Mouse (Mus musculus) neural tube, embryonic 15.5 days (tissue): ENCODE measurements around the gene Jph4. TPM values are rescaled to one million over a fixed set of nuclear protein-coding genes. Genes with fewer than 3 reads are reported as not detected.

ENCODE experiments used
- ATAC-seq: fragments of 200-750 bp; cut with Nextera tagmentation; 2 replicates; pipeline ENCODE4 v1.8.0; 2017; ENCODE audit warnings: mild to moderate bottlenecking, moderate TSS enrichment, moderate library complexity; ENCODE audit not compliant: low FRiP score
- H3K27ac ChIP-seq: fragments of 300-500 bp; sonication (generic); replicated peaks from 2 replicates; pipeline ENCODE4 v1.5.1; 2015; ENCODE audit warnings: mild to moderate bottlenecking, inconsistent platforms
- H3K27me3 ChIP-seq: fragments of 300-500 bp; sonication (generic); replicated peaks from 2 replicates; pipeline ENCODE4 v1.6.1; 2015; ENCODE audit warnings: inconsistent platforms
- H3K36me3 ChIP-seq: fragments of 300-500 bp; sonication (generic); 2 replicates; pipeline ENCODE4 v1.6.1; 2015; ENCODE audit warnings: inconsistent platforms
- H3K4me1 ChIP-seq: fragments of 300-500 bp; sonication (generic); 2 replicates; pipeline ENCODE4 v1.6.1; 2015; ENCODE audit warnings: inconsistent platforms
- H3K4me2 ChIP-seq: fragments of 300-500 bp; sonication (generic); 2 replicates; pipeline ENCODE4 v1.6.1; 2015; ENCODE audit warnings: inconsistent platforms, mild to moderate bottlenecking, moderate library complexity
- H3K4me3 ChIP-seq: fragments of 300-500 bp; sonication (generic); replicated peaks from 2 replicates; pipeline ENCODE4 v1.5.1; 2015; ENCODE audit warnings: mild to moderate bottlenecking, inconsistent platforms
- H3K9ac ChIP-seq: fragments of 300-500 bp; sonication (generic); replicated peaks from 2 replicates; pipeline ENCODE4 v1.6.1; 2015; ENCODE audit warnings: mild to moderate bottlenecking, inconsistent platforms
- H3K9me3 ChIP-seq: fragments of 300-500 bp; sonication (generic); replicated peaks from 2 replicates; pipeline ENCODE4 v1.6.1; 2016; ENCODE audit warnings: inconsistent platforms
- WGBS: fragments of 180-500 bp; shearing (Covaris S2); methylation state at CpG from one replicate; pipeline ENCODE4 v1.1.7; 2015; ENCODE audit warnings: mixed read lengths; 5-methylcytosine and 5-hydroxymethylcytosine counted together
- polyA plus RNA-seq: library from polyadenylated mRNA; unstranded; fragments of >200 nt; fragmentation: Nextera tagmentation; extraction: Ambion mirVana; gene quantifications from 2 replicates; pipeline ENCODE4 v1.2.1, GENCODE M21; 2015

Jph4 gene
- polyA plus RNA-seq, 1 experiment from 2014 or later, result 37.0 TPM

GRCm38 (mm10) chr14:55105386-55105785, 11.3 kb downstream of the Jph4 start:
- Histone ChIP-seq H3K4me1 (peaks cover 51% of the 10 kb centered on the region), H3K9me3 (no peaks in the 10 kb centered on the region), H3K4me3 (peak overlapping the region; percentile 47), H3K36me3 (no peaks in the 10 kb centered on the region; the same call in 1 of the 2 replicates), H3K27ac (peak overlapping the region; percentile 85), H3K9ac (peak overlapping the region; percentile 78), H3K4me2 (peak overlapping the region; percentile 96), H3K27me3 (no peaks in the 10 kb centered on the region)
- WGBS, result 5% methylated on average over 7 of the region's 7 CpGs
- ATAC-seq, result no peak; the same call in 1 of the 2 replicates

- peaks cover under 1% of the 10 kb centered on the region; the same call in 1 of the 2 replicates for H3K36me3 ChIP-seq
- H3K4me3 ChIP-seq, result no peak overlapping the region
- H3K9ac ChIP-seq, result 0 out of 2 replicates have a peak overlapping the region, but pooled peaks have one; percentile 14
- 88% methylated on average over 18 of the region's 18 CpGs for WGBS
- peaks cover 41% of the 10 kb centered on the region for H3K4me1 ChIP-seq
- no peaks in the 10 kb centered on the region for H3K27me3 ChIP-seq
- no peak for ATAC-seq
- no peak overlapping the region for H3K27ac ChIP-seq
- no peak overlapping the region for H3K4me2 ChIP-seq
- H3K9me3 ChIP-seq, result no peaks in the 10 kb centered on the region
Observed at GRCm38 (mm10) chr14:55104365-55104764, 12.4 kb downstream of the Jph4 start.

- Histone ChIP-seq H3K27ac (no peak overlapping the region), H3K27me3 (no peaks in the 10 kb centered on the region), H3K4me2 (no peak overlapping the region), H3K4me3 (no peak overlapping the region), H3K4me1 (peaks cover 34% of the 10 kb centered on the region), H3K36me3 (peaks cover 13% of the 10 kb centered on the region; the same call in 1 of the 2 replicates), H3K9me3 (no peaks in the 10 kb centered on the region), H3K9ac (0 out of 2 replicates have a peak overlapping the region, but pooled peaks have one; percentile 3)
- WGBS, result 85% methylated on average over 15 of the region's 15 CpGs
- no peak for ATAC-seq
Observed at GRCm38 (mm10) chr14:55102253-55102785, 14.4 kb downstream of the Jph4 start.

GRCm38 (mm10) chr14:55101592-55101991, 15.1 kb downstream of the Jph4 start:
- 42% methylated on average over 4 of the region's 4 CpGs for WGBS
- Histone ChIP-seq H3K27ac (no peak overlapping the region), H3K36me3 (peaks cover 13% of the 10 kb centered on the region; the same call in 1 of the 2 replicates), H3K4me3 (no peak overlapping the region), H3K27me3 (no peaks in the 10 kb centered on the region), H3K4me2 (no peak overlapping the region), H3K4me1 (peaks cover 36% of the 10 kb centered on the region), H3K9me3 (no peaks in the 10 kb centered on the region), H3K9ac (no peak overlapping the region)
- no peak for ATAC-seq

GRCm38 (mm10) chr14:55098067-55098466, 18.7 kb downstream of the Jph4 start:
- Histone ChIP-seq H3K36me3 (peaks cover 13% of the 10 kb centered on the region; the same call in 1 of the 2 replicates), H3K9ac (no peak overlapping the region), H3K4me1 (peaks cover 39% of the 10 kb centered on the region), H3K27me3 (no peaks in the 10 kb centered on the region), H3K27ac (peak overlapping the region; percentile 71), H3K9me3 (no peaks in the 10 kb centered on the region), H3K4me3 (no peak overlapping the region), H3K4me2 (peak overlapping the region; percentile 36; the same call in 1 of the 2 replicates)
- 62% methylated on average over 4 of the region's 4 CpGs for WGBS
- ATAC-seq, result no peak

- 69% methylated on average over 10 of the region's 10 CpGs for WGBS
- Histone ChIP-seq H3K9me3 (no peaks in the 10 kb centered on the region), H3K9ac (0 out of 2 replicates have a peak overlapping the region, but pooled peaks have one; percentile 32), H3K4me1 (peaks cover 41% of the 10 kb centered on the region), H3K27me3 (no peaks in the 10 kb centered on the region), H3K4me3 (0 out of 2 replicates have a peak overlapping the region, but pooled peaks have one; percentile 4), H3K4me2 (peak overlapping the region; percentile 36), H3K27ac (peak overlapping the region; percentile 71), H3K36me3 (peaks cover 13% of the 10 kb centered on the region; the same call in 1 of the 2 replicates)
- ATAC-seq, result no peak
Observed at GRCm38 (mm10) chr14:55097646-55098045, 19.1 kb downstream of the Jph4 start.

- WGBS, result 47% methylated on average over 9 of the region's 9 CpGs
- peak overlapping the region; percentile 71 for H3K27ac ChIP-seq
- peak overlapping the region; percentile 32; the same call in 1 of the 2 replicates for H3K9ac ChIP-seq
- H3K4me2 ChIP-seq, result peak overlapping the region; percentile 36
- H3K36me3 ChIP-seq, result peaks cover 13% of the 10 kb centered on the region; the same call in 1 of the 2 replicates
- peaks cover 44% of the 10 kb centered on the region for H3K4me1 ChIP-seq
- no peaks in the 10 kb centered on the region for H3K9me3 ChIP-seq
- ATAC-seq, result no peak
- peak overlapping the region; percentile 4; the same call in 1 of the 2 replicates for H3K4me3 ChIP-seq
- no peaks in the 10 kb centered on the region for H3K27me3 ChIP-seq
Observed at GRCm38 (mm10) chr14:55096573-55097087, 20.1 kb downstream of the Jph4 start.

- WGBS, result 51% methylated on average over 12 of the region's 12 CpGs
- H3K9ac ChIP-seq, result peak overlapping the region; percentile 70; the same call in 1 of the 2 replicates
- ATAC-seq, result no peak
- no peaks in the 10 kb centered on the region for H3K9me3 ChIP-seq
- peaks cover 13% of the 10 kb centered on the region; the same call in 1 of the 2 replicates for H3K36me3 ChIP-seq
- H3K4me2 ChIP-seq, result peak overlapping the region; percentile 78
- peaks cover 50% of the 10 kb centered on the region for H3K4me1 ChIP-seq
- H3K4me3 ChIP-seq, result peak overlapping the region; percentile 60
- no peaks in the 10 kb centered on the region for H3K27me3 ChIP-seq
- H3K27ac ChIP-seq, result peak overlapping the region; percentile 94
Observed at GRCm38 (mm10) chr14:55095671-55096070, 21.1 kb downstream of the Jph4 start.

GRCm38 (mm10) chr14:55095263-55095662, 21.5 kb downstream of the Jph4 start:
- peak overlapping the region; percentile 60 for H3K4me3 ChIP-seq
- H3K27me3 ChIP-seq, result no peaks in the 10 kb centered on the region
- H3K9ac ChIP-seq, result peak overlapping the region; percentile 70
- peaks cover 54% of the 10 kb centered on the region for H3K4me1 ChIP-seq
- H3K4me2 ChIP-seq, result peak overlapping the region; percentile 78
- H3K27ac ChIP-seq, result peak overlapping the region; percentile 94
- no peaks in the 10 kb centered on the region for H3K9me3 ChIP-seq
- no peak for ATAC-seq
- WGBS, result 53% methylated on average over 9 of the region's 9 CpGs
- H3K36me3 ChIP-seq, result peaks cover 13% of the 10 kb centered on the region; the same call in 1 of the 2 replicates

- Histone ChIP-seq H3K27ac (peak within 1 kb of the TSS; percentile 94), H3K9me3 (no peaks in the 10 kb centered on the region), H3K4me1 (peaks cover 59% of the 10 kb centered on the region), H3K9ac (peak within 1 kb of the TSS; percentile 70), H3K27me3 (no peaks in the 10 kb centered on the region), H3K4me3 (peak within 1 kb of the TSS; percentile 60), H3K4me2 (peak within 1 kb of the TSS; percentile 78), H3K36me3 (peaks cover 13% of the 10 kb centered on the region; the same call in 1 of the 2 replicates)
- ATAC-seq, result peak; percentile 40
- WGBS, result 2% methylated on average over 30 of the region's 30 CpGs
Observed at GRCm38 (mm10) chr14:55094704-55095231, 22.0 kb downstream of the Jph4 start, which contains the start of gene Thtpa. TSS of gene Thtpa (plus strand) at chr14:55094784.

GRCm38 (mm10) chr14:55093927-55094326, 22.8 kb downstream of the Jph4 start:
- peaks cover 8% of the 10 kb centered on the region; the same call in 1 of the 2 replicates for H3K36me3 ChIP-seq
- H3K4me3 ChIP-seq, result no peak overlapping the region
- no peaks in the 10 kb centered on the region for H3K27me3 ChIP-seq
- no peak overlapping the region for H3K9ac ChIP-seq
- no peaks in the 10 kb centered on the region for H3K9me3 ChIP-seq
- WGBS, result 40% methylated on average over 6 of the region's 6 CpGs
- H3K4me1 ChIP-seq, result peaks cover 68% of the 10 kb centered on the region
- H3K27ac ChIP-seq, result 0 out of 2 replicates have a peak overlapping the region, but pooled peaks have one; percentile 94
- peak overlapping the region; percentile 78 for H3K4me2 ChIP-seq
- ATAC-seq, result no peak
